Mouse (Mus musculus) midbrain, postnatal 0 days (tissue): ENCODE measurements around the gene Tbc1d15. TPM values are rescaled to one million over a fixed set of nuclear protein-coding genes. Genes with fewer than 3 reads are reported as not detected.

Experiments used
- ATAC-seq: fragments of 200-750 bp; cut with Nextera tagmentation; 2 replicates; pipeline ENCODE4 v1.8.0; 2017; ENCODE audit warnings: moderate number of reproducible peaks, mild to moderate bottlenecking, moderate TSS enrichment, moderate library complexity; ENCODE audit not compliant: low FRiP score
- DNase-seq: peaks from one replicate; pipeline ENCODE4 v3.0.0-alpha.2; 2015; ENCODE audit warnings: low spot score
- H3K27ac ChIP-seq: fragments of 300-500 bp; sonication (generic); 2 replicates; pipeline ENCODE4 v1.5.1; 2014; ENCODE audit warnings: low read depth, mild to moderate bottlenecking, low read length, mixed read lengths
- H3K27me3 ChIP-seq: fragments of 300-500 bp; sonication (generic); 2 replicates; pipeline ENCODE4 v1.6.1; 2014; ENCODE audit warnings: low read length, control low read depth, mixed read lengths; ENCODE audit not compliant: insufficient read depth
- H3K36me3 ChIP-seq: fragments of 300-500 bp; sonication (generic); 2 replicates; pipeline ENCODE4 v1.6.1; 2014; ENCODE audit warnings: low read length, control low read depth, mixed read lengths; ENCODE audit not compliant: insufficient read depth
- H3K4me1 ChIP-seq: fragments of 300-500 bp; sonication (generic); 2 replicates; pipeline ENCODE4 v1.6.1; 2014; ENCODE audit warnings: mild to moderate bottlenecking, control low read depth, antibody characterized with exemption, low read length, mixed read lengths; ENCODE audit not compliant: insufficient read depth
- H3K4me2 ChIP-seq: fragments of 300-500 bp; sonication (generic); 2 replicates; pipeline ENCODE4 v1.6.1; 2014; ENCODE audit warnings: low read depth, mild to moderate bottlenecking, low read length, mixed read lengths; ENCODE audit not compliant: poor library complexity, severe bottlenecking
- H3K4me3 ChIP-seq: fragments of 300-500 bp; sonication (generic); 2 replicates; pipeline ENCODE4 v1.5.1; 2014; ENCODE audit warnings: low read depth, mild to moderate bottlenecking, low read length, moderate library complexity
- H3K9ac ChIP-seq: fragments of 300-500 bp; sonication (generic); replicated peaks from 2 replicates; pipeline ENCODE4 v1.6.1; 2014; ENCODE audit warnings: mild to moderate bottlenecking, low read length, moderate library complexity, mixed read lengths; ENCODE audit not compliant: poor library complexity, severe bottlenecking
- H3K9me3 ChIP-seq: fragments of 300-500 bp; sonication (generic); 2 replicates; pipeline ENCODE4 v1.6.1; 2016; ENCODE audit warnings: low read length, control low read depth
- CTCF ChIP-seq: IDR thresholded peaks from 2 replicates; pipeline ENCODE4 v1.5.1; 2016; ENCODE audit warnings: antibody characterized with exemption, mild to moderate bottlenecking
- WGBS: fragments of 180-500 bp; shearing (Covaris S2); extraction: QIAGEN DNeasy Blood & Tissue Kit; methylation state at CpG from one replicate; pipeline ENCODE4 v1.1.7; 2014; 5-methylcytosine and 5-hydroxymethylcytosine counted together
- polyA plus RNA-seq: library from polyadenylated mRNA; unstranded; fragments of >200 nt; fragmentation: Nextera tagmentation; extraction: Ambion mirVana; gene quantifications from 2 replicates; pipeline ENCODE4 v1.2.1, GENCODE M21; 2015
- total RNA-seq: library from RNA; depleted of rRNA; stranded (reverse); fragments of >200 nt; gene quantifications from 2 replicates; pipeline ENCODE4 v1.2.3, GENCODE M21; 2014; rRNA removed

Gene Tbc1d15
- total and polyA plus RNA-seq, 2 experiments from 2014 or later: 6.5 to 28.3 TPM

- Histone ChIP-seq H3K27me3 (no peaks in the 10 kb centered on the region), H3K4me1 (no peaks in the 10 kb centered on the region), H3K9ac (no peak overlapping the region), H3K36me3 (no peaks in the 10 kb centered on the region), H3K4me3 (no peak overlapping the region), H3K27ac (no peak overlapping the region), H3K4me2 (no peak overlapping the region), H3K9me3 (no peaks in the 10 kb centered on the region)
- DNase-seq (no peak), ATAC-seq (no peak)
- 82% methylated on average over 7 of the region's 7 CpGs for WGBS
- no peak for TF ChIP-seq CTCF
Observed at GRCm38 (mm10) chr10:115170496-115171350, 80.5 kb downstream of the Tbc1d15 start.

DNA sequence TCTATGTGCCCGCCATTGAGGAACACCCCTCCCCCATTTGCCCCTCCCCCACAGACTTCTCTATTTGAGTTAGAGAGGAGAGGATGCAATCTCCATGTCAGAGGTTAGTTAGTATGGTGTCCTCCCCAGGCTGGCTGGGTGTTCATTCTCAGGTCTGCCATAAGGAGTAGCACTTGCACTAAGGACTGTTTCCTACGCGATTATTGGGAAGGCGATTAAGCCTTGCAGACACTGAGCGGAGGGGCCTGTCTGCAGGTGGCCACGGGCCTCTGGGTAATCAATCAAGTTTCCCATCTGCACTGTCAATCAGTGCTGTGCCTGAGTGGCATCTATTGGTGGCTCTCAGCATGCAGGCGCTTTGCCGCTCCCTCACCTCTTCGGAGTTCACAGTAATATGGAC, 81.9 kb downstream of the Tbc1d15 start:
- Histone ChIP-seq H3K27me3 (no peaks in the 10 kb centered on the region), H3K36me3 (no peaks in the 10 kb centered on the region), H3K27ac (no peak overlapping the region), H3K9ac (no peak overlapping the region), H3K4me2 (0 out of 2 replicates have a peak overlapping the region, but pooled peaks have one; percentile 2), H3K9me3 (no peaks in the 10 kb centered on the region), H3K4me3 (no peak overlapping the region), H3K4me1 (no peaks in the 10 kb centered on the region)
- 21% methylated on average over 9 of the region's 9 CpGs for WGBS
- no peak for ATAC-seq
- no peak for TF ChIP-seq CTCF
- DNase-seq: no peak

DNA sequence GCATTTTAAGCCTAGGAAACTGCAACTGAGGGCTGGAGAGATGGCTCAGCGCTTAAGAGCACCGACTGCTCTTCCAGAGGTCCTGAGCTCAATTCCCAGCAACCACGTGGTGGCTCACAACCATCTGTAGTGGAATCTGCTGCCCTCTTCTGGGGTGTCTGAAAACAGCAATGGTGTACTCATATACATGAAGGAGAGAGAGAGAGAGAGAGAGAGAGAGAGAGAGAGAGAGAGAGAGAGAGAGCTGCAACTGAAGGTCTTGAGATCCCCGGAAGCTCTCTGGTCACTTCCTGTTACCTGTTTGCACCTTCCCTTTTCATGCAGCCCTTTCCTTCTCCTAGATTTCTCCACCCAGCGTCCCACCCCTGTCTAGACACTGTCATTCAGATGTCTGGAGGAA, 91.0 kb downstream of the Tbc1d15 start:
- no peaks in the 10 kb centered on the region for H3K9me3 ChIP-seq
- H3K4me2 ChIP-seq: no peak overlapping the region
- no peak for TF ChIP-seq CTCF
- no peaks in the 10 kb centered on the region for H3K36me3 ChIP-seq
- ATAC-seq: no peak
- no peak overlapping the region for H3K9ac ChIP-seq
- no peak for DNase-seq
- 69% methylated on average over 5 of the region's 5 CpGs for WGBS
- H3K4me3 ChIP-seq: no peak overlapping the region
- no peaks in the 10 kb centered on the region for H3K27me3 ChIP-seq
- H3K4me1 ChIP-seq: no peaks in the 10 kb centered on the region
- H3K27ac ChIP-seq: no peak overlapping the region

Other genes with a start within 250 kb of the Tbc1d15 start
- gene Tph2, start 66.4 kb downstream of the Tbc1d15 start, total RNA-seq: 9.0 and 16.7 TPM in 2 replicates
- 7.5 and 9.1 TPM in 2 replicates for gene Tph2, start 66.4 kb downstream of the Tbc1d15 start, polyA plus RNA-seq
- gene Rab21, start 64.1 kb upstream of the Tbc1d15 start, total RNA-seq: 30.2 and 44.0 TPM in 2 replicates
- 9.8 and 11.4 TPM in 2 replicates for gene Rab21, start 64.1 kb upstream of the Tbc1d15 start, polyA plus RNA-seq
- 22.1 and 29.0 TPM in 2 replicates for gene Tmem19, start 111.0 kb upstream of the Tbc1d15 start, total RNA-seq
- gene Tmem19, start 111.0 kb upstream of the Tbc1d15 start, polyA plus RNA-seq: 36.6 and 37.4 TPM in 2 replicates
- 10.4 and 12.2 TPM in 2 replicates for gene Thap2, start 133.0 kb upstream of the Tbc1d15 start, total RNA-seq
- gene Thap2, start 133.0 kb upstream of the Tbc1d15 start, polyA plus RNA-seq: 9.1 and 9.9 TPM in 2 replicates
- 43.2 and 50.1 TPM in 2 replicates for gene Zfc3h1, start 133.5 kb upstream of the Tbc1d15 start, total RNA-seq
- 8.1 and 10.6 TPM in 2 replicates for gene Zfc3h1, start 133.5 kb upstream of the Tbc1d15 start, polyA plus RNA-seq